In genomic region chr14:118241416-118241815, GRCm38 (mm10) we compare ENCODE assay signal across 29 mouse cellular contexts. TPM values are rescaled to one million over a fixed set of nuclear protein-coding genes. Genes with fewer than 3 reads are reported as not detected.
"Had no signal": no experiment of that assay in that cellular context is flagged by ENCODE, and none has a peak within 500 bp of the region (broad histone marks: within the 10 kb centered on the region; RNA-seq: fewer than 3 reads in every experiment).

No protein-coding gene starts in this region.

- ATAC-seq: hindbrain, embryonic 16.5 days; inflammation-experienced regulatory T-cells, adult 6 months; intestine, embryonic 15.5 days; intestine, postnatal 0 days; liver, embryonic 12.5 days had no signal

- DNase-seq: gastrocnemius, postnatal 14 days; gastrocnemius, postnatal 36 days; heart, adult 18-20 months; heart, postnatal 10 days; heart, postnatal 4 days; kidney, adult 18-20 months; kidney, adult 9 months; kidney, postnatal 14 days; kidney, postnatal 36 days; layer of hippocampus, adult 9-11 months; layer of hippocampus, postnatal 36 days; left cerebral cortex, postnatal 4 days had no signal

RNA-seq across cellular contexts. Expression of gene Sox21, which starts 4.6 kb away (rescaled TPM):
- total RNA-seq: gastrocnemius, adult 18-20 months; gastrocnemius, adult 8-10 months; gastrocnemius, postnatal 14 days; gastrocnemius, postnatal 36 days; heart, adult 8-10 months; heart, postnatal 10 days; heart, postnatal 25 days; heart, postnatal 4 days; liver, adult 2 months had no signal

RNA-seq across cellular contexts. Expression of gene Gm9376, which starts 25.3 kb away (rescaled TPM):
- total RNA-seq: gastrocnemius, adult 18-20 months; gastrocnemius, adult 8-10 months; gastrocnemius, postnatal 14 days; gastrocnemius, postnatal 36 days; heart, adult 18-20 months; heart, adult 8-10 months; heart, postnatal 10 days; heart, postnatal 25 days; heart, postnatal 4 days; layer of hippocampus, adult 18-20 months; layer of hippocampus, adult 8-10 months; layer of hippocampus, postnatal 14 days; layer of hippocampus, postnatal 36 days; left cerebral cortex, adult 18-20 months; left cerebral cortex, adult 8-10 months; left cerebral cortex, postnatal 10 days; left cerebral cortex, postnatal 25 days; left cerebral cortex, postnatal 4 days; liver, adult 2 months had no signal
